Mouse (Mus musculus): ENCODE data around the gene Dync1h1. TPM values are rescaled to one million over a fixed set of nuclear protein-coding genes. Genes with fewer than 3 reads are reported as not detected.

Gene Dync1h1
- polyA plus RNA-seq, 1 experiment from 2014 or later, result 82.4 TPM

GRCm38 (mm10) chr12:110610713-110611112 lies 9.5 kb downstream of the Dync1h1 start:
- Histone ChIP-seq H3K4me2 (no peak overlapping the region), H3K27ac (no peak overlapping the region), H3K27me3 (no peaks in the 10 kb centered on the region), H3K4me1 (replicated peaks) (peaks cover 2% of the 10 kb centered on the region; the same call in 1 of the 2 replicates), H3K4me3 (no peak overlapping the region), H3K36me3 (peaks cover 39% of the 10 kb centered on the region), H3K9ac (no peak overlapping the region), H3K9me3 (no peaks in the 10 kb centered on the region)
- WGBS, result 94% methylated on average over 2 of the region's 2 CpGs
- ATAC-seq (ENCODE audit: low FRiP score), result no peak

- Histone ChIP-seq H3K4me2 (no peak overlapping the region), H3K27me3 (no peaks in the 10 kb centered on the region), H3K4me3 (no peak overlapping the region), H3K9ac (no peak overlapping the region), H3K27ac (no peak overlapping the region), H3K9me3 (no peaks in the 10 kb centered on the region), H3K36me3 (peaks cover 100% of the 10 kb centered on the region), H3K4me1 (replicated peaks) (no peaks in the 10 kb centered on the region)
- no peak for ATAC-seq (ENCODE audit: low FRiP score)
- WGBS, result 99% methylated on average over 11 of the region's 11 CpGs
Measured at GRCm38 (mm10) chr12:110630056-110630455, 28.8 kb downstream of the Dync1h1 start.

- H3K4me2 ChIP-seq, result no peak overlapping the region
- H3K9me3 ChIP-seq, result no peaks in the 10 kb centered on the region
- no peaks in the 10 kb centered on the region for H3K4me1 ChIP-seq (replicated peaks)
- WGBS, result 94% methylated on average over 12 of the region's 12 CpGs
- no peak overlapping the region for H3K9ac ChIP-seq
- H3K4me3 ChIP-seq, result no peak overlapping the region
- no peak overlapping the region for H3K27ac ChIP-seq
- no peaks in the 10 kb centered on the region for H3K27me3 ChIP-seq
- ATAC-seq (ENCODE audit: low FRiP score), result no peak
- H3K36me3 ChIP-seq, result peaks cover 100% of the 10 kb centered on the region
Measured at GRCm38 (mm10) chr12:110636293-110636692, 35.0 kb downstream of the Dync1h1 start.

DNA sequence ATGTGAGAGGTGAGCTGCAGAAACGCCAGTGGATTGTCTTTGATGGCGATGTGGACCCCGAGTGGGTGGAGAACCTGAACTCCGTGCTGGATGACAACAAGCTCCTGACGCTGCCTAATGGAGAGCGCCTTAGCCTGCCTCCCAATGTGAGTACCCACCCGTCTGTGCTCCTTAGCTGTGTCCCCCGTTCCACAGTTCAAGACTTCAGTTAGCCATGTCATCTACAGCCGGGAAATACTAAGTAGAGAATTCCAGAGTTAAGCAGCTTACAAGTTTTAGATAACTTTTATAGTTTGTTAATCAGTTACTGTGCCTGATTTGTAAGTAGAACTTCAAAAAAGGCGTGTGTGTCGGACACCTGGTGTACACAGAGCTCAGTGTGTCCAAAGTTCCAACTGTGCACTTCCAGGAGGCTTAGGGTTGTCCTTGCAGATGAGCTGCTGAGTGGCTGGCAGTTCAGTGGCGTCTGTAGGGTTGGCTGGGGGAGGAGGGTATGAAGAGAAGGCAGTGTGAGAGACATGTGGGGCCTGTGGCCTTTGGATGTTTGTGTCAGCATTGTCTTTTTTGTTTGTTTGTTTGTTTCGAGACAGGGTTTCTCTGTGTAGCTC lies 36.4 kb downstream of the Dync1h1 start:
- no peaks in the 10 kb centered on the region for H3K4me1 ChIP-seq (replicated peaks)
- H3K27ac ChIP-seq, result no peak overlapping the region
- no peaks in the 10 kb centered on the region for H3K9me3 ChIP-seq
- H3K9ac ChIP-seq, result no peak overlapping the region
- no peaks in the 10 kb centered on the region for H3K27me3 ChIP-seq
- H3K4me2 ChIP-seq, result no peak overlapping the region
- H3K36me3 ChIP-seq, result peaks cover 100% of the 10 kb centered on the region
- 94% methylated on average over 13 of the region's 13 CpGs for WGBS
- no peak overlapping the region for H3K4me3 ChIP-seq
- no peak for ATAC-seq (ENCODE audit: low FRiP score)

- H3K36me3 ChIP-seq, result peaks cover 95% of the 10 kb centered on the region
- H3K27me3 ChIP-seq, result no peaks in the 10 kb centered on the region
- no peaks in the 10 kb centered on the region for H3K4me1 ChIP-seq (replicated peaks)
- no peak overlapping the region for H3K4me2 ChIP-seq
- H3K4me3 ChIP-seq, result no peak overlapping the region
- H3K9ac ChIP-seq, result no peak overlapping the region
- WGBS, result 84% methylated on average over 8 of the region's 8 CpGs
- no peak overlapping the region for H3K27ac ChIP-seq
- ATAC-seq (ENCODE audit: low FRiP score), result no peak
- H3K9me3 ChIP-seq, result no peaks in the 10 kb centered on the region
Measured at GRCm38 (mm10) chr12:110650241-110650641, 49.0 kb downstream of the Dync1h1 start.

- H3K9me3 ChIP-seq, result no peaks in the 10 kb centered on the region
- H3K9ac ChIP-seq, result no peak overlapping the region
- no peaks in the 10 kb centered on the region for H3K4me1 ChIP-seq (replicated peaks)
- no peak for ATAC-seq (ENCODE audit: low FRiP score)
- peaks cover 95% of the 10 kb centered on the region for H3K36me3 ChIP-seq
- no peak overlapping the region for H3K4me3 ChIP-seq
- H3K27me3 ChIP-seq, result no peaks in the 10 kb centered on the region
- no peak overlapping the region for H3K4me2 ChIP-seq
- H3K27ac ChIP-seq, result no peak overlapping the region
- WGBS, result 97% methylated on average over 17 of the region's 17 CpGs
Measured at GRCm38 (mm10) chr12:110651464-110651863, 50.2 kb downstream of the Dync1h1 start.

DNA sequence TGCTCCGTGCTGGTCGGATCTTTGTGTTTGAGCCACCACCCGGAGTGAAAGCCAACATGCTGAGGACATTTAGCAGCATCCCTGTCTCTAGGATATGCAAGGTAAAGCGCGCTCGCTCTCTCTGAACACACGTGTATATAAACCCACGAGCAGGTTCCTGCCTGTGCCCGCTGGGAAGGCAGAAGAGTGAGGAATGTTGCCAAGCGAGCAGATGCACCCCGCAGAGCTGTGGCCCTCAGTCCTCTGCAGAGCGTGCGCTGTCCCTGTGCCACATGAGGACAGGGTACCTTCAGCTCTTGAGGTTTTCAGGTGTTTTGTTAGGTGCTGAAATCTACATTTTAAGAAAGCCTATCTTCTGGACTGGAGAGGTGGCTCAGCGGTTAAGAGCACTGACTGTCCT lies 60.5 kb downstream of the Dync1h1 start:
- peaks cover 98% of the 10 kb centered on the region for H3K36me3 ChIP-seq
- H3K4me2 ChIP-seq, result no peak overlapping the region
- no peak overlapping the region for H3K4me3 ChIP-seq
- H3K27me3 ChIP-seq, result no peaks in the 10 kb centered on the region
- WGBS, result 95% methylated on average over 14 of the region's 14 CpGs
- no peak overlapping the region for H3K27ac ChIP-seq
- no peak for ATAC-seq (ENCODE audit: low FRiP score)
- H3K9me3 ChIP-seq, result no peaks in the 10 kb centered on the region
- no peak overlapping the region for H3K9ac ChIP-seq
- no peaks in the 10 kb centered on the region for H3K4me1 ChIP-seq (replicated peaks)

DNA sequence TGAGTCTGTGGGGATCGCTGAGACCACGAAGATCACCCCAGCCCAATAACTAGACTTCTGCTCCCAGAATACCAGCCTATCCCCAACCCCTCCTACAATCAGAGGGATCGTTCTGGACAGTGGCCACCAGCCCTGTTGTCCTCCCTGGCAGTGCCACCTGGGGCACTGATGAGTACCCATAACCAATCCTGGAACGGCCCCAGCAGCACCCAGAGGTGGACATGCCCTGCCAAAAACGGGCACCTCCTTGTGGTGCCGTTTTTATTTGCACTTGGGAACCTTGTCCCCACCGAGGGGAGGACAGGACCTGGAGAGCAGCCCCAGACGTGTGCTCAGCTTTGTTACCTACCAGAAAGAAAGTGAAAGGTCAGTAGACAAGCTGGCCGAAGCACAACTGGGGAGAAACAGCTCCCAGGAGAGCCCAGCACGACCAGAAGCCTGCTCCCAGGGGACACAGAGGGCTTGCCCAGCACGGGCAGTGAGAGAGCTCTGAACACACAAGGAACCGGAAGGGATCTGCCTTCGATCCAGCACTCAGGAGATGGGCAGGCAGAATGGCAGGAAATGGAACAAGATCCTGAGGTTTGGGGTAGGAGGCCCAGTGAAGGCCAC lies 66.3 kb downstream of the Dync1h1 start:
- H3K27ac ChIP-seq, result no peak overlapping the region
- whole genome bisulfite sequencing, result 91% methylated on average over 13 of the region's 13 CpGs
- H3K4me2 ChIP-seq, result no peak overlapping the region
- H3K9ac ChIP-seq, result no peak overlapping the region
- ATAC-seq (ENCODE audit: low FRiP score), result no peak
- no peaks in the 10 kb centered on the region for H3K27me3 ChIP-seq
- no peak overlapping the region for H3K4me3 ChIP-seq
- H3K36me3 ChIP-seq, result peaks cover 84% of the 10 kb centered on the region
- H3K9me3 ChIP-seq, result no peaks in the 10 kb centered on the region
- H3K4me1 ChIP-seq (replicated peaks), result no peaks in the 10 kb centered on the region

DNA sequence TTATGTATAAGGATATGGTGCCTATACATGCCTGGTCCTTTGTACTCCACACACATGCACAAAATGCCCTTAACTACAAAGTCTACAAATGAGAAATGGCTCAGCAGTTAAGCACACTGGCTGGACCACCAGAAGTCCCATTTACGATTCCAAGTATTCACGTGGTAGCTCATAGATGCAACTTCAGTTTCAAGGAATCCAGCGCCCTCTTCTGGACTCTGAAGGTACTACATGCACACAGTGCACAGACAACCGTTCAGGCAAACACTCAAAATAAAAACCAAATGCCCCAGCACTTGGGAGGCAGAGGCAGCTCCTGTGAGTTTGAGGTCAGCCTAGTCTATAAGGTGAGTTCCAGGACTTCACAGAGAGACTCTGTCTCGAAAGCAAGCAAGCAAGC lies 73.0 kb downstream of the Dync1h1 start:
- Histone ChIP-seq H3K4me1 (replicated peaks) (no peaks in the 10 kb centered on the region), H3K4me3 (no peak overlapping the region), H3K9ac (no peak overlapping the region), H3K36me3 (peaks cover 18% of the 10 kb centered on the region), H3K9me3 (no peaks in the 10 kb centered on the region), H3K4me2 (no peak overlapping the region), H3K27me3 (no peaks in the 10 kb centered on the region), H3K27ac (no peak overlapping the region)
- ATAC-seq (ENCODE audit: low FRiP score), result no peak
- 59% methylated on average over 5 of the region's 5 CpGs for WGBS

GRCm38 (mm10) chr12:110681191-110681590 lies 79.9 kb downstream of the Dync1h1 start:
- Histone ChIP-seq H3K27me3 (no peaks in the 10 kb centered on the region), H3K4me2 (no peak overlapping the region), H3K36me3 (peaks cover 6% of the 10 kb centered on the region), H3K9ac (no peak overlapping the region), H3K9me3 (no peaks in the 10 kb centered on the region), H3K27ac (no peak overlapping the region), H3K4me1 (replicated peaks) (peaks cover 4% of the 10 kb centered on the region; the same call in 1 of the 2 replicates), H3K4me3 (no peak overlapping the region)
- no peak for ATAC-seq (ENCODE audit: low FRiP score)
- WGBS, result 54% methylated on average over 7 of the region's 7 CpGs

GRCm38 (mm10) chr12:110681878-110682277 lies 80.6 kb downstream of the Dync1h1 start:
- Histone ChIP-seq H3K27ac (no peak overlapping the region), H3K27me3 (no peaks in the 10 kb centered on the region), H3K4me1 (replicated peaks) (peaks cover 4% of the 10 kb centered on the region; the same call in 1 of the 2 replicates), H3K36me3 (peaks cover 13% of the 10 kb centered on the region), H3K4me3 (no peak overlapping the region), H3K4me2 (no peak overlapping the region), H3K9me3 (no peaks in the 10 kb centered on the region), H3K9ac (no peak overlapping the region)
- 69% methylated on average over 3 of the region's 3 CpGs for WGBS
- no peak for ATAC-seq (ENCODE audit: low FRiP score)

- Histone ChIP-seq H3K27me3 (no peaks in the 10 kb centered on the region), H3K4me3 (no peak within 1 kb of the TSS), H3K4me1 (replicated peaks) (peaks cover 4% of the 10 kb centered on the region; the same call in 1 of the 2 replicates), H3K27ac (no peak within 1 kb of the TSS), H3K9ac (no peak within 1 kb of the TSS), H3K36me3 (peaks cover 17% of the 10 kb centered on the region), H3K4me2 (no peak within 1 kb of the TSS), H3K9me3 (no peaks in the 10 kb centered on the region)
- ATAC-seq (ENCODE audit: low FRiP score), result no peak
- 78% methylated on average over 9 of the region's 9 CpGs for WGBS
Measured at GRCm38 (mm10) chr12:110682561-110683299, 81.5 kb downstream of the Dync1h1 start, which contains the start of gene 1700001K19Rik. TSS of gene 1700001K19Rik (minus strand) at chr12:110682619.

All from hindbrain, embryonic 13.5 days (tissue).